Mouse (Mus musculus): ENCODE results near the gene Efcab11. TPM values are rescaled to one million over a fixed set of nuclear protein-coding genes. Genes with fewer than 3 reads are reported as not detected.

Efcab11 gene
- total RNA-seq, 2 experiments from 2014 or later, result 0.67 to 1.5 TPM

- no peak for DNase-seq (ENCODE audit: low spot score in 2 of 2)
Observed at GRCm38 (mm10) chr12:99694066-99694465, 190.2 kb downstream of the Efcab11 start.

GRCm38 (mm10) chr12:99686418-99686992 lies 197.7 kb downstream of the Efcab11 start:
- no peak for DNase-seq (ENCODE audit: low spot score in 2 of 2)

GRCm38 (mm10) chr12:99685451-99686100 lies 198.7 kb downstream of the Efcab11 start:
- DNase-seq (ENCODE audit: low spot score in 2 of 2), result no peak

GRCm38 (mm10) chr12:99681681-99682080 lies 202.6 kb downstream of the Efcab11 start:
- DNase-seq (ENCODE audit: low spot score in 2 of 2), result no peak

DNA sequence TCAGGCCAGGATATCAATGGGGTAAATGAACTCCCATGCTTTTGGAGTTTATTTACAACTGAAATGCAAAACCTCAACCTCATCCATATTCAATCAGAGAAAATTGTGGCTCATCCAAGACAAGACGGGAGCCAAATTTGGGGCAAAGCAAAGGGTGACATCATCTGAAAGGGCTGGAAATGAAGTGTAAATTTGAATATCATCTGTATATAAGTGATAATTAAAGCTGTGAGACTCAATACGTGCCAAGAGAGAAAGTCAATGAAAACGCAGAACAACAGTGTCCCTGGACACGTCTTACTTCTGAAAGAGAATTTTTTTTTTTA lies 212.4 kb downstream of the Efcab11 start:
- DNase-seq (ENCODE audit: low spot score in 2 of 2), result peak in 1 of 2 experiments; percentile 49

- DNase-seq (ENCODE audit: low spot score in 2 of 2), result peak; percentile 16 to 59
Observed at GRCm38 (mm10) chr12:99671162-99671865, 212.9 kb downstream of the Efcab11 start.

DNA sequence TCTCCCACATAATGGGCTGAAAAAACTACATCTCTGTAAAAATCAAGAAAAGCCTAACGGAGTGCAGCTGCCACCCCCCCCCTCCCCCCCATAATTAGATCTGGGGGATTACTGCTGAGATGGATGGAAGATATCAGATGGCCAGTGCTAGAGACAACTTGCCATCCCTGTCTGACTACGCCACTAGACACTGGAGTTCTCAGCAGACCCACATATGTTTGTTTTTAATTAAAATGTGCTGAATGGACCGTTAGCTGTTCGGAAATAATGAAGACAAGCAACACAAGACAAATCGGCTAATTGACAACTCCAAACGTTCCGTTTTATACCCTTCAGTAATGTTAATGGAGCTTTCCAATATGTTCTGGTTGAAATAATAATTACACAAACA lies 213.5 kb downstream of the Efcab11 start:
- DNase-seq (ENCODE audit: low spot score in 2 of 2), result peak in 1 of 2 experiments; percentile 10

- peak; percentile 27 to 50 for DNase-seq (ENCODE audit: low spot score in 2 of 2)
Observed at GRCm38 (mm10) chr12:99669976-99670761, 214.1 kb downstream of the Efcab11 start.

DNA sequence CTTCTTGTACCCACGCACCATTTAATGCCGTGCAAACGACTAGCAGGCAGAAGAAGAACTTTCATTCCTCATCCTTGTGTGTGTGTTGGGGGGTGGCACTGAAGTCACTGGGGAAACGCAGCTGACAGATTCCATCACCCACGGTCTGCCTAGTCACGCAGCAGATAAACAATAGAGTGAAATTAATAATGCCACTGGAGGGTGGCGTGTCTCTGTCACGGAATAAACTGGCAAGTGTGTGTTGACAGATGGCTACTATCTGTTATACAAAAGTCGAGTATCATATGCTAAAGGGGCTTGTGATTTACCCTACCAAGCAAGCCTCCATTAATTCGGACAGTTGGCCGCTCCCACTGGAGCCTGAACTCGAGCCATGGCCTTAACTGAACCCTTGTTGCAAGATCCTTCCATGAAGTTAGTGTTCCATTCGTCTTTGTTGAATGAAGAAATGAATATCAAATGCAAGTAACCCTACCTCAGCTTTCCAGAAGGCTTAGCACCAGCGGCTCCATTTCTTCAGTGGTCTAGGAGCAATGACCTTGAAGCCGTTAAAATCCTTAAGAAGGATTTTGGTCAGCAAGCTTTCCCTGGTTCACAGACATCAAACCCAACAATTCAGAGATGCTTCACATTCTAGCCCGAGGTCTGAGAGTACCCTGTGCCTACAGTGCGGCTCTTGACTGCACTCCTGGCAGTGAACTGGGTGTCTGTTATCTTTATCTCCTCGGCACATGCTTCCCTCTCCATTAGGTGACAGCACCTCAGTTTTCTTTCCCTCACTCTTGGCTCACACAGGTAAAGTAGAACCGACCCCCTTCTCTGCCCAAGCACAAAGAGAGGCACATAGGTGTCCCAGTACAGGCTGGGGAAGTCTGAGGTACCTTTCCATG lies 229.0 kb downstream of the Efcab11 start:
- peak; percentile 26 to 78 for DNase-seq (ENCODE audit: low spot score in 2 of 2)

DNA sequence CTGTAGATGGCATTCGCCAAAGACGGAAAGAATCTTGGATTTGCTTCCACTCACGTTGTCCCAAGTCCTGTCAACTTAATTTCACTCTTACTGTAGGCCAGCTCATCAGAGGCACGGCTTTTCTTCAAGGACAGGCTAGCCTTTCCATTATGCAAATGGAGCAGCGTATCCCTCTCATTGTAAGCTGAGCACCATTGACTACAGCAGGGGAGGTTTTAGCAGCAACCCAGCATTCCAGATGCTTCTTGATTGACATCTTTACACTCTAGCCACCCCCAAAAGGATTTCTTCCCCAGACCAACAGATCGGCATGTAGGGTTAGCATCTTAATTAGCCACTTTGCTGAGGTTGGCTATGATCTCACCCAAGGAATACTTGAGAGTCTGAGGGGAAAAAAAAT lies 231.8 kb downstream of the Efcab11 start:
- no peak for DNase-seq (ENCODE audit: low spot score in 2 of 2)

DNA sequence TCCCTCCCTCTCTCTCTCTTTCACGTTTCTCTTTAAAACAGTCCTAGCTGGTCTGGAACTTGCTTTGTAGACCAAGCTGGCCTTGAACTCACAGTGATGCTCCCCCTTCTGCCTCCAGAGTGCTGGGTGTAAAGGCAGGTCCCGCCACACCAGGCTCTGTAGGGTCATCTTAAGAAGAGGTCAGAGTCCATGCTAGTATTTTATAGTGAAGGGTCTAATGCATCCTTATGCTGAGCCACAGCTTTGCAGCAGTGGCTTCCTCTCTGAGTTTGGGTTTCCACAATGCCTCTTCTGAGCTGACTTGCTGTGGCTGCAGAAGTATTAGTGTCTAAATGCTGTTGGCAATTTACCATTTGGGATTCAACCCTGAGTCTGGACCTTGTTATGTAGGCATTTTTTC lies 234.5 kb downstream of the Efcab11 start:
- no peak for DNase-seq (ENCODE audit: low spot score in 2 of 2)

DNA sequence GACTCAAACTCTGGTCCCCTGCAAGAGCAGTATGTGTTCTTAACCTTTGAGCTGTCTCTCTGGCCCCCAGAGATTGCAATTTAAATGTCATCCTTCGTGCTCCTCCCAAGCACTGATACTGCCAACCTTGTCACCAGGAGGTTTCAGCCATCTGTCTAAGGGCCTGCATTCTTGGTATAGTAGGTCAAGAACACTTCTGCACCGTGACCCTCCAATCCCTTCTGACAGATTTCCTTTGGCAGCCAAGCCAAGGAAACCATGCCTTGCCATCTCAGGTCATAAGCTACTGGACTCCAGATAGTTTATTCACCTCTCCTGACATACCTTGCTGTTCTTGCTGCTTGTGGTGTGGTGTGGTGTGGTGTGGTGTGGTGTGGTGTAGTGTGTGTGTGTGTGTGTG lies 235.5 kb downstream of the Efcab11 start:
- DNase-seq (ENCODE audit: low spot score in 2 of 2), result no peak

DNA sequence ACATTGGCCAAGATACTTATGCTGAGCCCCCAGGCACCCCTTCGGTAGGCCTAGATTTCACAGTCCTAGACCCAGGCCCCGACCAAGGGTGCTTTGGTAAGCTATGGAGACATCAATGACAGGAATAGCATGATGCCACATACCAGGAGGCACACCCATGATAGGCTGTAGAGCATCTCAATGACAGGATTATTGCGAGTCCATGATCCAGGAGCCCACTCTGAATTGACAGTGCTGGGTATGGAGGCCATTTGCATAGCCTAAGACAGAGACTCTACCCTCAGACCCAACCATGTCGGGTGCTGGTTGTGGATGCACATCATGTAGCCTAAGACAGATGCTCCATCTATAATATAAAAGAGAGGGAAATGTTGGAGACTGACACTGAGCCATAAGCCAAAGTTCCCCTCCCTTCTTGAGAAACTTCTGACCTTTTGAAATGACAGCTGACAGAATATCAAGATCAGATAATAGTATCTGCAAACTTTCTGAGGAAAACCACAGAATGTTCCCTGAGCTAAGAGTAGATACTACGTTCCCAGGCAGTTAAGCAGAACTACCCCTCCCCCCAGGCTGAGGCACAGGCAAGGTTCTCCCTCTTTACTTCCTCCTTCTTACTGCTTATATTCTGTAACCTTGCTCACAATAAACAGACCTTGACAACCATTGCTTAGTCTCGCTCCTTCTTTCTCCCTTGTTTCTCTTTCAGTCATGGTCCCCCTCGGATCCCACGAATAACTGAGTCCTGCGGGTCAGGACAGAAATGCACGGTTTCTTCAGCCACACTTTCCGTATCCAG lies 237.5 kb downstream of the Efcab11 start:
- DNase-seq (ENCODE audit: low spot score in 2 of 2), result no peak

GRCm38 (mm10) chr12:99645418-99645817 lies 238.8 kb downstream of the Efcab11 start:
- peak; percentile 69 to 73 for DNase-seq (ENCODE audit: low spot score in 2 of 2)

DNA sequence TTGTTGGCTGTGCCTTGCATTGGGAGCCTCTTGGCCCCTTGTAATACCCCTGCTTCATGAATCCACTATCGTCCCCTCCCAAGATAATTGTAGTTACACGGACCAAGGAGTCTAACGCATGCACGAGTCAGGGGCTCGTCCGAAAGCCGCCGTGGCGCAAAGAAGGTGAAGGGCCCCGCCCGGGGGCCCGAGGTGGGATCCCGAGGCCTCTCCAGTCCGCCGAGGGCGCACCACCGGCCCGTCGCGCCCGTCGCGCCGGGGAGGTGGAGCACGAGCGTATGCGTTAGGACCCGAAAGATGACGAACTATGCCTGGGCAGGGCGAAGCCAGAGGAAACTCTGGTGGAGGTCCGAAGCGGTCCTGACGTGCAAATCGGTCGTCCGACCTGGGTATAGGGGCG lies 239.3 kb downstream of the Efcab11 start:
- no peak for DNase-seq (ENCODE audit: low spot score in 2 of 2)

Other genes starting within 250 kb of the Efcab11 start
- gene Tdp1, start 78 bp upstream of the Efcab11 start, total RNA-seq (2021), result 10 to 100 TPM; 29.0 to 30.4 TPM
- 1 to 10 TPM; 3.0 to 3.5 TPM for gene Kcnk13, start 80.1 kb upstream of the Efcab11 start, total RNA-seq (2021)
- 100 to 1,000 TPM; 193 to 200 TPM for gene Psmc1, start 225.7 kb upstream of the Efcab11 start, total RNA-seq (2021)